Mouse (Mus musculus): ENCODE data around the gene Bmyc. TPM values are rescaled to one million over a fixed set of nuclear protein-coding genes. Genes with fewer than 3 reads are reported as not detected.
"Not testable (repeated sequence)": the region's sequence is repeated elsewhere in the genome, so short reads cannot be mapped to it uniquely, and the experiment has no call there.

The Bmyc gene
- polyA plus RNA-seq, 1 experiment from 2014 or later: 91.3 TPM

GRCm38 (mm10) chr2:25686941-25687340 is 19.6 kb upstream of the Bmyc start:
- Histone ChIP-seq H3K4me1 (replicated peaks) (no peaks in the 10 kb centered on the region), H3K4me3 (replicated peaks) (no peak overlapping the region), H3K36me3 (no peaks in the 10 kb centered on the region), H3K9me3 (no peaks in the 10 kb centered on the region), H3K9ac (replicated peaks) (no peak overlapping the region), H3K27me3 (no peaks in the 10 kb centered on the region), H3K27ac (no peak overlapping the region), H3K4me2 (no peak overlapping the region)
- ATAC-seq (ENCODE audit: insufficient number of reproducible peaks, insufficient read depth, low FRiP score, low TSS enrichment, low read depth): no peak
- WGBS: 71% methylated on average over 4 of the region's 4 CpGs

GRCm38 (mm10) chr2:25694605-25695004 is 11.9 kb upstream of the Bmyc start:
- H3K4me1 ChIP-seq (replicated peaks): no peaks in the 10 kb centered on the region
- no peaks in the 10 kb centered on the region for H3K9me3 ChIP-seq
- H3K4me3 ChIP-seq (replicated peaks): no peak overlapping the region
- no peak overlapping the region for H3K27ac ChIP-seq
- H3K27me3 ChIP-seq: no peaks in the 10 kb centered on the region; the same call in 1 of the 2 replicates
- ATAC-seq (ENCODE audit: insufficient number of reproducible peaks, insufficient read depth, low FRiP score, low TSS enrichment, low read depth): no peak
- no peak overlapping the region for H3K9ac ChIP-seq (replicated peaks)
- no peaks in the 10 kb centered on the region for H3K36me3 ChIP-seq
- H3K4me2 ChIP-seq: no peak overlapping the region

GRCm38 (mm10) chr2:25696951-25697350 is 9.6 kb upstream of the Bmyc start:
- H3K4me1 ChIP-seq (replicated peaks): no peaks in the 10 kb centered on the region
- WGBS: 66% methylated on average over 4 of the region's 4 CpGs

GRCm38 (mm10) chr2:25698696-25699095 is 7.8 kb upstream of the Bmyc start:
- H3K27me3 ChIP-seq: no peaks in the 10 kb centered on the region; the same call in 1 of the 2 replicates
- WGBS: 85% methylated on average over 2 of the region's 2 CpGs
- ATAC-seq (ENCODE audit: insufficient number of reproducible peaks, insufficient read depth, low FRiP score, low TSS enrichment, low read depth): no peak
- H3K9ac ChIP-seq (replicated peaks): no peak overlapping the region
- no peak overlapping the region; the same call in 1 of the 2 replicates for H3K27ac ChIP-seq
- no peaks in the 10 kb centered on the region for H3K4me1 ChIP-seq (replicated peaks)
- H3K36me3 ChIP-seq: no peaks in the 10 kb centered on the region
- H3K4me2 ChIP-seq: no peak overlapping the region
- no peak overlapping the region for H3K4me3 ChIP-seq (replicated peaks)
- no peaks in the 10 kb centered on the region for H3K9me3 ChIP-seq

More at GRCm38 (mm10) chr2:25696951-25697350, 9.6 kb upstream of the Bmyc start:
- no peak overlapping the region for H3K9ac ChIP-seq (replicated peaks)
- H3K4me3 ChIP-seq (replicated peaks): no peak overlapping the region
- ATAC-seq (ENCODE audit: insufficient number of reproducible peaks, insufficient read depth, low FRiP score, low TSS enrichment, low read depth): no peak
- no peaks in the 10 kb centered on the region for H3K9me3 ChIP-seq
- H3K36me3 ChIP-seq: no peaks in the 10 kb centered on the region
- H3K27ac ChIP-seq: no peak overlapping the region
- H3K27me3 ChIP-seq: no peaks in the 10 kb centered on the region; the same call in 1 of the 2 replicates
- no peak overlapping the region for H3K4me2 ChIP-seq

- ATAC-seq (ENCODE audit: insufficient number of reproducible peaks, insufficient read depth, low FRiP score, low TSS enrichment, low read depth); H3K9ac ChIP-seq (replicated peaks); H3K27ac ChIP-seq; H3K4me3 ChIP-seq (replicated peaks); H3K4me1 ChIP-seq (replicated peaks); H3K27me3 ChIP-seq; H3K4me2 ChIP-seq; H3K36me3 ChIP-seq; H3K9me3 ChIP-seq: not testable (repeated sequence)
- 82% methylated on average over 3 of the region's 3 CpGs for WGBS
Measured at GRCm38 (mm10) chr2:25699743-25700142, 6.8 kb upstream of the Bmyc start, which contains the start of gene Obp2a. Obp2a (plus strand) TSS chr2:25700043.

GRCm38 (mm10) chr2:25701001-25701400 is 5.5 kb upstream of the Bmyc start:
- H3K4me1 ChIP-seq (replicated peaks): no peaks in the 10 kb centered on the region
- H3K27me3 ChIP-seq: no peaks in the 10 kb centered on the region; the same call in 1 of the 2 replicates
- H3K4me2 ChIP-seq: no peak overlapping the region
- no peaks in the 10 kb centered on the region for H3K36me3 ChIP-seq
- WGBS: 72% methylated on average over 5 of the region's 5 CpGs
- no peaks in the 10 kb centered on the region for H3K9me3 ChIP-seq
- H3K27ac ChIP-seq: no peak overlapping the region
- H3K9ac ChIP-seq (replicated peaks): no peak overlapping the region
- no peak for ATAC-seq (ENCODE audit: insufficient number of reproducible peaks, insufficient read depth, low FRiP score, low TSS enrichment, low read depth)
- no peak overlapping the region for H3K4me3 ChIP-seq (replicated peaks)

GRCm38 (mm10) chr2:25703706-25704105 is 2.8 kb upstream of the Bmyc start:
- H3K27me3 ChIP-seq: no peaks in the 10 kb centered on the region
- H3K9me3 ChIP-seq: no peaks in the 10 kb centered on the region
- H3K4me1 ChIP-seq (replicated peaks): peaks cover 9% of the 10 kb centered on the region
- H3K4me2 ChIP-seq: no peak overlapping the region
- H3K36me3 ChIP-seq: peaks cover 4% of the 10 kb centered on the region; the same call in 1 of the 2 replicates
- no peak for ATAC-seq (ENCODE audit: insufficient number of reproducible peaks, insufficient read depth, low FRiP score, low TSS enrichment, low read depth)
- no peak overlapping the region for H3K4me3 ChIP-seq (replicated peaks)
- WGBS: 80% methylated on average over 4 of the region's 4 CpGs
- H3K27ac ChIP-seq: no peak overlapping the region
- no peak overlapping the region for H3K9ac ChIP-seq (replicated peaks)

- WGBS: 73% methylated on average over 2 of the region's 2 CpGs
- peak overlapping the region; percentile 37 for H3K4me2 ChIP-seq
Measured at GRCm38 (mm10) chr2:25708121-25708520, 1.6 kb downstream of the Bmyc start.

GRCm38 (mm10) chr2:25709056-25709455 is 2.5 kb downstream of the Bmyc start:
- not testable (repeated sequence) for H3K4me1 ChIP-seq (replicated peaks); H3K9me3 ChIP-seq; ATAC-seq (ENCODE audit: insufficient number of reproducible peaks, insufficient read depth, low FRiP score, low TSS enrichment, low read depth); H3K4me2 ChIP-seq; H3K9ac ChIP-seq (replicated peaks); H3K36me3 ChIP-seq; H3K27ac ChIP-seq; H3K27me3 ChIP-seq; H3K4me3 ChIP-seq (replicated peaks)
- 90% methylated on average over 1 of the region's 1 CpGs for WGBS

More at GRCm38 (mm10) chr2:25708121-25708520, 1.6 kb downstream of the Bmyc start:
- Histone ChIP-seq H3K9ac (replicated peaks) (no peak overlapping the region), H3K27ac (no peak overlapping the region), H3K9me3 (no peaks in the 10 kb centered on the region), H3K4me1 (replicated peaks) (peaks cover 9% of the 10 kb centered on the region), H3K4me3 (replicated peaks) (no peak overlapping the region; the same call in 1 of the 2 replicates), H3K36me3 (peaks cover 5% of the 10 kb centered on the region; the same call in 1 of the 2 replicates), H3K27me3 (no peaks in the 10 kb centered on the region)
- no peak for ATAC-seq (ENCODE audit: insufficient number of reproducible peaks, insufficient read depth, low FRiP score, low TSS enrichment, low read depth)

GRCm38 (mm10) chr2:25709791-25710190 is 3.3 kb downstream of the Bmyc start:
- H3K9ac ChIP-seq (replicated peaks); ATAC-seq (ENCODE audit: insufficient number of reproducible peaks, insufficient read depth, low FRiP score, low TSS enrichment, low read depth); H3K4me3 ChIP-seq (replicated peaks); H3K9me3 ChIP-seq; H3K36me3 ChIP-seq; H3K27me3 ChIP-seq; H3K4me1 ChIP-seq (replicated peaks); H3K4me2 ChIP-seq; H3K27ac ChIP-seq: not testable (repeated sequence)
- 74% methylated on average over 2 of the region's 2 CpGs for WGBS

GRCm38 (mm10) chr2:25711641-25712040 is 5.1 kb downstream of the Bmyc start:
- H3K36me3 ChIP-seq; H3K9me3 ChIP-seq; H3K27ac ChIP-seq; H3K9ac ChIP-seq (replicated peaks); H3K4me2 ChIP-seq; H3K4me3 ChIP-seq (replicated peaks); H3K4me1 ChIP-seq (replicated peaks); H3K27me3 ChIP-seq; ATAC-seq (ENCODE audit: insufficient number of reproducible peaks, insufficient read depth, low FRiP score, low TSS enrichment, low read depth): not testable (repeated sequence)
- WGBS: 15% methylated on average over 3 of the region's 3 CpGs

GRCm38 (mm10) chr2:25717222-25717621 is 10.7 kb downstream of the Bmyc start:
- H3K36me3 ChIP-seq: no peaks in the 10 kb centered on the region
- H3K9me3 ChIP-seq: no peaks in the 10 kb centered on the region; the same call in 1 of the 2 replicates
- H3K4me2 ChIP-seq: no peak overlapping the region
- H3K4me1 ChIP-seq (replicated peaks): no peaks in the 10 kb centered on the region
- no peak overlapping the region for H3K27ac ChIP-seq
- no peak for ATAC-seq (ENCODE audit: insufficient number of reproducible peaks, insufficient read depth, low FRiP score, low TSS enrichment, low read depth)
- no peak overlapping the region for H3K4me3 ChIP-seq (replicated peaks)
- no peaks in the 10 kb centered on the region for H3K27me3 ChIP-seq
- H3K9ac ChIP-seq (replicated peaks): no peak overlapping the region

All from limb, embryonic 12.5 days (tissue).